Mouse (Mus musculus) CD4-positive naive resting alpha-beta T cell, adult 57 days (primary cell): ENCODE data around the gene Gm10718. TPM values are rescaled to one million over a fixed set of nuclear protein-coding genes. Genes with fewer than 3 reads are reported as not detected.

ENCODE experiments used
- total RNA-seq: library from RNA; stranded (reverse); gene quantifications from one replicate; pipeline ENCODE4 v1.2.4, GENCODE M21; 2023

Gm10718 gene
- 2.0 TPM for total RNA-seq

DNA sequence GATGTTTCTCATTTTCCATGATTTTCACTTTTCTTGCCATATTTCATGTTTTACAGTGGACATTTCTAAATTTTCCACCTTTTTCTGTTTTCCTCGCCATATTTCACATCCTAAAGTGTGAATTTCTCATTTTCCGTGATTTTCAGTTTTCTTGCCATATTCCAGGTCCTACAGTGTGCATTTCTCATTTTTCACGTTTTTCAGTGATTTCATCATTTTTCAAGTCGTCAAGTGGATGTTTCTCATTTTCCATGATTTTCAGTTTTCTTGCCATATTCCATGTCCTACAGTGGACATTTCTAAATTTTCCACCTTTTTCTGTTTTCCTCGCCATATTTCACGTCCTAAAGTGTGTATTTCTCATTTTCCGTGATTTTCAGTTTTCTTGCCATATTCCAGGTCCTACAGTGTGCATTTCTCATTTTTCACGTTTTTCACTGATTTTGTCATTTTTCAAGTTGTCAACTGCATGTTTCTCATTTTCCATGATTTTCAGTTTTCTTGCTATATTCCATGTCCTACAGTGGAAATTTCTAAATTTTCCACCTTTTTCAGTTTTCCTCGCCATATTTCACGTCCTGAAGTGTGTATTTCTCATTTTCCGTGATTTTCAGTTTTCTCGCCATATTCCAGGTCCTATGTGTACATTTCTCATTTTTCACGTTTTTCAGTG is at the start of gene Gm10718:
Gene Gm10718 (plus strand): TSS at position 236 of the 673 bp plus-strand sequence.

DNA sequence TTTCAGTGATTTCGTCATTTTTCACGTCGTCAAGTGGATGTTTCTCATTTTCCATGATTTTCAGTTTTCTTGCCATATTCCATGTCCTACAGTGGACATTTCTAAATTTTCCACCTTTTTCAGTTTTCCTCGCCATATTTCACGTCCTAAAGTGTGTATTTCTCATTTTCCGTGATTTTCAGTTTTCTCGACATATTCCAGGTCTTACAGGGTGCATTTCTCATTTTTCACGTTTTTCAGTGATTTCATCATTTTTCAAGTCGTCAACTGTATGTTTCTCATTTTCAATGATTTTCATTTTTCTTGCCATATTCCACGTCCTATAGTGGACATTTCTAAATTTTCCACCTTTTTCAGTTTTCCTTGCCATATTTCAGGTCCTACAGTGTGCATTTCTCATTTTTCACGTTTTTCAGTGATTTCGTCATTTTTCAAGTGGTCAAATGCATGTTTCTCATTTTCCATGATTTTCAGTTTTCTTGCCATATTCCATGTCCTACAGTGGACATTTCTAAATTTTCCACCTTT is 22.8 kb upstream of the Gm10718 start, which contains the start of gene Gm10722:
Gene Gm10722 (plus strand): TSS at position 478 of the 528 bp plus-strand sequence.

GRCm38 (mm10) chr9:3002794-3003396 is 20.5 kb upstream of the Gm10718 start, which contains the start of gene Gm11168:
TSS of gene Gm11168 (plus strand) at chr9:3003346.

GRCm38 (mm10) chr9:3012733-3013279 is 10.5 kb upstream of the Gm10718 start, which contains the start of gene Gm10721:
TSS of gene Gm10721 (plus strand) at chr9:3013140.

GRCm38 (mm10) chr9:3015354-3015753 is 8.0 kb upstream of the Gm10718 start, which contains the start of gene Gm10720:
TSS of gene Gm10720 (plus strand) at chr9:3015654.

GRCm38 (mm10) chr9:3017108-3017507 is 6.2 kb upstream of the Gm10718 start, which contains the start of gene Gm10719:
TSS of gene Gm10719 (plus strand) at chr9:3017408.

GRCm38 (mm10) chr9:3024912-3025467 is 1.6 kb downstream of the Gm10718 start, which contains the start of gene Gm10717:
TSS of gene Gm10717 (plus strand) at chr9:3025417.

DNA sequence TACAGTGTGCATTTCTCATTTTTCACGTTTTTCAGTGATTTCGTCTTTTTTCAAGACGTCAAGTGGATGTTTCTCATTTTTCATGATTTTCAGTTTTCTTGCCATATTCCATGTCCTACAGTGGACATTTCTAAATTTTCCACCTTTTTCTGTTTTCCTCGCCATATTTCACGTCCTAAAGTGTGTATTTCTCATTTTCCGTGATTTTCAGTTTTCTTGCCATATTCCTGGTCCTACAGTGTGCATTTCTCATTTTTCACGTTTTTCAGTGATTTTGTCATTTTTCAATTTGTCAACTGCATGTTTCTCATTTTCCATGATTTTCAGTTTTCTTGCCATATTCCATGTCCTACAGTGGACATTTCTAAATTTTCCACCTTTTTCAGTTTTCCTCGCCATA is 11.0 kb downstream of the Gm10718 start, which contains the start of gene Gm17535:
Gene Gm17535 (plus strand): TSS at position 301 of the 400 bp plus-strand sequence.

GRCm38 (mm10) chr9:3036577-3036976 is 13.2 kb downstream of the Gm10718 start, which contains the start of gene Gm10715:
TSS of gene Gm10715 (plus strand) at chr9:3036877.

Other genes starting within 250 kb of the Gm10718 start
- not detected for gene Gm10722, start 22.6 kb upstream of the Gm10718 start, total RNA-seq
- not detected for gene Gm11168, start 20.2 kb upstream of the Gm10718 start, total RNA-seq
- not detected for gene Gm10721, start 10.4 kb upstream of the Gm10718 start, total RNA-seq
- not detected for gene Gm10720, start 7.9 kb upstream of the Gm10718 start, total RNA-seq
- 1.1 TPM for gene Gm10719, start 6.1 kb upstream of the Gm10718 start, total RNA-seq
- gene Gm10717, start 1.9 kb downstream of the Gm10718 start, total RNA-seq: not detected
- gene Gm17535, start 11.1 kb downstream of the Gm10718 start, total RNA-seq: not detected
- gene Gm10715, start 13.3 kb downstream of the Gm10718 start, total RNA-seq: not detected